Mouse (Mus musculus) CH12.LX (cell line): ENCODE results near the gene Slc5a4b. TPM values are rescaled to one million over a fixed set of nuclear protein-coding genes. Genes with fewer than 3 reads are reported as not detected.

Source experiments
- DNase-seq: peaks from one replicate; pipeline ENCODE4 v3.0.0-alpha.2; 2013; ENCODE audit errors: extremely low read depth
- H3K27ac ChIP-seq: 2 replicates; pipeline ENCODE4 v1.5.1; 2012; ENCODE audit warnings: low read depth, mild to moderate bottlenecking, control low read depth, moderate library complexity; ENCODE audit not compliant: insufficient read depth
- H3K27me3 ChIP-seq: replicated peaks from 2 replicates; pipeline ENCODE3; 2012; ENCODE audit warnings: inconsistent platforms
- H3K36me3 ChIP-seq, 2 experiments: replicated peaks in 1 of 2; 2 replicates each; pipeline versions ENCODE3 to v1.6.1; 2012; ENCODE audit warnings: inconsistent platforms in 1 of 2, low read length in 1 of 2, mild to moderate bottlenecking in 1 of 2, mixed read lengths in 1 of 2, moderate library complexity in 1 of 2; ENCODE audit not compliant: control insufficient read depth in 1 of 2, insufficient read depth in 1 of 2
- H3K4me1 ChIP-seq, 2 experiments: 2 replicates each; pipeline ENCODE4 v1.6.1; 2012; ENCODE audit warnings: inconsistent platforms in 1 of 2, moderate library complexity in 1 of 2; ENCODE audit not compliant: insufficient read depth in 2 of 2, control insufficient read depth in 1 of 2
- H3K4me2 ChIP-seq: 2 replicates; pipeline ENCODE4 v1.6.1; 2012; ENCODE audit warnings: low read depth, mild to moderate bottlenecking, control low read depth; ENCODE audit not compliant: poor library complexity, insufficient read depth, severe bottlenecking
- H3K4me3 ChIP-seq, 3 experiments: fragments of 150-350 bp in 1 of 3; sonication (generic) in 1 of 3; replicated peaks in 1 of 3; 2 replicates each; pipeline versions ENCODE3 to v1.5.1; 2011 to 2012; ENCODE audit warnings: low read depth in 2 of 3, low read length in 2 of 3, mild to moderate bottlenecking in 2 of 3, moderate library complexity in 2 of 3, control low read depth in 1 of 3, improper control_type of control experiment in 1 of 3, inconsistent platforms in 1 of 3, mixed read lengths in 1 of 3; ENCODE audit not compliant: poor library complexity in 1 of 3
- H3K79me2 ChIP-seq: replicated peaks from 2 replicates; pipeline ENCODE4 v1.6.1; 2012; ENCODE audit warnings: mild to moderate bottlenecking, moderate library complexity; ENCODE audit not compliant: control insufficient read depth, poor library complexity, insufficient read depth, severe bottlenecking; ENCODE audit errors: extremely low read depth
- H3K9ac ChIP-seq: 2 replicates; pipeline ENCODE4 v1.6.1; 2012; ENCODE audit warnings: low read depth, mild to moderate bottlenecking, control low read depth, moderate library complexity; ENCODE audit not compliant: insufficient read depth
- H3K9me3 ChIP-seq: replicated peaks from 2 replicates; pipeline ENCODE3; 2012; ENCODE audit warnings: low read length, inconsistent platforms, mixed read lengths
- BHLHE40 ChIP-seq: IDR thresholded peaks from 2 replicates; pipeline ENCODE4 v1.6.1; 2011; ENCODE audit warnings: mild to moderate bottlenecking, low read depth, low read length, improper control_type of control experiment
- CHD2 ChIP-seq: IDR thresholded peaks from 2 replicates; pipeline ENCODE4 v1.6.1; 2011; ENCODE audit warnings: low read length, improper control_type of control experiment
- CTCF ChIP-seq, 2 experiments: IDR thresholded peaks in 1 of 2; conservative IDR thresholded peaks in 1 of 2; 2 replicates each; pipeline ENCODE4 v1.5.1; 2011 to 2012; ENCODE audit warnings: low read depth in 2 of 2, low read length in 2 of 2, improper control_type of control experiment in 1 of 2, inconsistent platforms in 1 of 2, mild to moderate bottlenecking in 1 of 2, moderate library complexity in 1 of 2
- EP300 ChIP-seq: IDR thresholded peaks from 2 replicates; pipeline ENCODE4 v1.6.1; 2011; ENCODE audit warnings: low read length, improper control_type of control experiment
- ETS1 ChIP-seq: conservative IDR thresholded peaks from 2 replicates; pipeline ENCODE4 v1.6.1; 2012; ENCODE audit warnings: low read depth, mild to moderate bottlenecking, inconsistent platforms, low read length, improper control_type of control experiment, moderate library complexity
- GABPA ChIP-seq: IDR thresholded peaks from 2 replicates; pipeline ENCODE4 v1.6.1; 2012; ENCODE audit warnings: low read depth, low read length, improper control_type of control experiment, inconsistent platforms; ENCODE audit not compliant: insufficient replicate concordance
- HCFC1 ChIP-seq: IDR thresholded peaks from 2 replicates; pipeline ENCODE4 v1.6.1; 2012; ENCODE audit warnings: low read depth, mild to moderate bottlenecking, inconsistent platforms, low read length, improper control_type of control experiment
- JUND ChIP-seq: conservative IDR thresholded peaks from 2 replicates; pipeline ENCODE4 v1.6.1; 2011; ENCODE audit warnings: low read depth, low read length, improper control_type of control experiment
- MAZ ChIP-seq: IDR thresholded peaks from 2 replicates; pipeline ENCODE4 v1.6.1; 2012; ENCODE audit warnings: low read depth, mild to moderate bottlenecking, inconsistent platforms, low read length, improper control_type of control experiment, moderate library complexity
- MXI1 ChIP-seq: IDR thresholded peaks from 2 replicates; pipeline ENCODE4 v1.6.1; 2011; ENCODE audit warnings: mild to moderate bottlenecking, low read depth, low read length, improper control_type of control experiment
- MYC ChIP-seq: IDR thresholded peaks from 2 replicates; pipeline ENCODE4 v1.6.1; 2011; ENCODE audit warnings: low read depth, mild to moderate bottlenecking, improper control_type of control experiment, low read length
- NRF1 ChIP-seq: IDR thresholded peaks from 2 replicates; pipeline ENCODE4 v1.6.1; 2014; ENCODE audit warnings: low read depth, mild to moderate bottlenecking, inconsistent platforms, low read length, improper control_type of control experiment, moderate library complexity
- PAX5 ChIP-seq: IDR thresholded peaks from 2 replicates; pipeline ENCODE4 v1.6.1; 2012; ENCODE audit warnings: low read length, inconsistent platforms, mixed read lengths
- POLR2A ChIP-seq: IDR thresholded peaks from 2 replicates; pipeline ENCODE4 v1.6.1; 2011; ENCODE audit warnings: low read depth, mild to moderate bottlenecking, improper control_type of control experiment, low read length
- POLR2AphosphoS2 ChIP-seq: IDR thresholded peaks from 2 replicates; pipeline ENCODE4 v1.6.1; 2011; ENCODE audit warnings: low read depth, low read length, improper control_type of control experiment
- RAD21 ChIP-seq: IDR thresholded peaks from 2 replicates; pipeline ENCODE4 v1.6.1; 2011; ENCODE audit warnings: low read depth, mild to moderate bottlenecking, low read length, improper control_type of control experiment, moderate library complexity
- RCOR1 ChIP-seq: conservative IDR thresholded peaks from 2 replicates; pipeline ENCODE4 v1.6.1; 2012; ENCODE audit warnings: low read depth, mild to moderate bottlenecking, inconsistent platforms, low read length, improper control_type of control experiment
- SMC3 ChIP-seq: IDR thresholded peaks from 2 replicates; pipeline ENCODE4 v1.6.1; 2011; ENCODE audit warnings: low read depth, low read length, improper control_type of control experiment
- TCF12 ChIP-seq: IDR thresholded peaks from 2 replicates; pipeline ENCODE4 v1.6.1; 2014; ENCODE audit warnings: low read depth, mild to moderate bottlenecking, inconsistent platforms, low read length, improper control_type of control experiment
- USF1 ChIP-seq: IDR thresholded peaks from 2 replicates; pipeline ENCODE4 v1.6.1; 2014; ENCODE audit warnings: low read depth, mild to moderate bottlenecking, inconsistent platforms, low read length, improper control_type of control experiment
- USF2 ChIP-seq: conservative IDR thresholded peaks from 2 replicates; pipeline ENCODE4 v1.6.1; 2011; ENCODE audit warnings: low read depth, low read length, improper control_type of control experiment
- ZKSCAN1 ChIP-seq: IDR thresholded peaks from 2 replicates; pipeline ENCODE4 v1.6.1; 2012; ENCODE audit warnings: low read depth, inconsistent platforms, low read length, improper control_type of control experiment, borderline replicate concordance
- dilution Hi-C: fragments of 300-500 bp; cut with MboI; formaldehyde crosslinking; loops from 2 replicates; pipeline ENCODE4 v1.14.3; 2020; ENCODE audit warnings: low sequenced_read_pairs; ENCODE audit not compliant: extremely low pct_unique_long_range_greater_than_20kb, extremely low pct_ligation_motif_present
- in situ Hi-C: fragments of 300-500 bp; cut with MboI; formaldehyde crosslinking; loops from 3 replicates; pipeline ENCODE4 v1.14.3; 2019; ENCODE audit warnings: low sequenced_read_pairs, low pct_ligation_motif_present, low pct_unique_long_range_greater_than_20kb, mixed read lengths
- polyA plus RNA-seq: library from polyadenylated mRNA; unstranded; fragments of >175 nt; gene quantifications from 2 replicates; pipeline ENCODE4 v1.2.1, GENCODE M21; 2012; ENCODE audit warnings: low read depth; ENCODE audit not compliant: insufficient read length
- total RNA-seq, 2 experiments: library from RNA; depleted of rRNA; stranded (reverse); fragments of 300-350 nt in 1 of 2; fragments of >200 nt in 1 of 2; gene quantifications; 2 replicates each; pipeline ENCODE4 v1.2.3; 2012 to 2014

Slc5a4b gene
- total and polyA plus RNA-seq, 3 experiments: not detected

- Histone ChIP-seq H3K4me2 (no peak overlapping the region), H3K9ac (no peak overlapping the region), H3K79me2 (no peaks in the 10 kb centered on the region), H3K27ac (no peak overlapping the region), H3K36me3 (no peaks in the 10 kb centered on the region), H3K4me1 (peaks cover 6 to 17% of the 10 kb centered on the region in 2 experiments), H3K4me3 (no peak overlapping the region), H3K9me3 (no peaks in the 10 kb centered on the region), H3K27me3 (no peaks in the 10 kb centered on the region)
- dilution Hi-C loops: no loop called here
- TF ChIP-seq BHLHE40: no peak
- no peak for TF ChIP-seq POLR2A
- no peak for TF ChIP-seq GABPA
- no peak for TF ChIP-seq PAX5
- no peak for TF ChIP-seq NRF1
- no peak for TF ChIP-seq ETS1
- no peak for TF ChIP-seq MXI1
- TF ChIP-seq TCF12: no peak
- no peak for TF ChIP-seq EP300
- TF ChIP-seq MYC: no peak
- no peak for TF ChIP-seq USF1
- no peak for TF ChIP-seq USF2
- no peak for TF ChIP-seq RAD21
- in situ Hi-C loops: loop anchor here (10.0 kb wide), 1 partner anchor 85 kb away; no protein-coding TSS in a partner anchor
- no peak for DNase-seq
Measured at GRCm38 (mm10) chr10:76120124-76120711, 9.5 kb upstream of the Slc5a4b start.

DNA sequence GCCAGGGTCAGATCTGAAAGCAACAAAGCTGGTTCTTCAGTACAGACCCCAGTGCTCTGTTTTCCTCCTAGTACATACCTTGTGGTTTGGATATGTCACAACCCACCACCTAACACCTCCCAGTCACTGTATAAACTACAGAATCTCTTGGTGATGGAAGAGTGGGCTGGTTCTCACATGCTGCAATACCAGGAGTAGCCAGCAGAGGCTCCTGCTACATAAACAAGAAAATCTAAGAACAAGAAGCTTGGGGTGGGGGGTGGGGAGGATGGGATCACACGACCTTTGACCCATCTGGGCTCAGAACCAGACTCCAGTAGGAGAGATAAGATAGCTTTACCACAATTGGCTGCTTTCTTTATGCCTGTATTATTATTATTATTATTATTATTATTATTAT is 8.0 kb upstream of the Slc5a4b start:
- Histone ChIP-seq H3K4me3 (no peak overlapping the region), H3K79me2 (no peaks in the 10 kb centered on the region), H3K36me3 (no peaks in the 10 kb centered on the region), H3K27me3 (no peaks in the 10 kb centered on the region), H3K9ac (no peak overlapping the region), H3K9me3 (no peaks in the 10 kb centered on the region), H3K4me2 (no peak overlapping the region), H3K4me1 (peaks cover 6 to 17% of the 10 kb centered on the region in 2 experiments), H3K27ac (no peak overlapping the region)
- dilution Hi-C loops (no loop called here), in situ Hi-C loops (loop anchor here (10.0 kb wide), 1 partner anchor 144 kb away; no protein-coding TSS in a partner anchor)
- DNase-seq: peak; percentile 70
- TF ChIP-seq ZKSCAN1 (no peak), BHLHE40 (no peak), HCFC1 (no peak), SMC3 (peak; percentile 45), JUND (no peak), MAZ (no peak), POLR2AphosphoS2 (no peak), RCOR1 (no peak), POLR2A (no peak), RAD21 (peak; percentile 40), CHD2 (peak; percentile 53; the same call in 1 of the 2 replicates), CTCF (conservative IDR thresholded peaks at IDR 0.05 in 1 of 2, IDR thresholded peaks at IDR 0.05 in 1 of 2; ENCODE audit: low read depth in 2 of 2, low read length in 2 of 2) (peak; percentile 73 to 74)
